Mouse (Mus musculus) 3134 (cell line): ENCODE results near the gene Arxes2.
"Not testable (repeated sequence)": the region's sequence is repeated elsewhere in the genome, so short reads cannot be mapped to it uniquely, and the experiment has no call there.

ENCODE experiments used
- DNase-seq: peaks from one replicate; pipeline ENCODE4 v3.0.0-alpha.2; 2011; ENCODE audit warnings: low spot score; ENCODE audit not compliant: insufficient read length; ENCODE audit errors: extremely low read depth

Gene Arxes2

GRCm38 (mm10) chrX:135993664-135994119, at the start of gene Arxes2:
Gene Arxes2 (plus strand): TSS chrX:135993824.
- not testable (repeated sequence) for DNase-seq

- DNase-seq = no peak
These were observed 44.8 kb upstream of the Arxes2 start for GRCm38 (mm10) chrX:135948699-135949437.

- DNase-seq = no peak
These were observed 36.5 kb upstream of the Arxes2 start for GRCm38 (mm10) chrX:135956988-135957690.

- no peak for DNase-seq
These were observed 35.9 kb upstream of the Arxes2 start for GRCm38 (mm10) chrX:135957691-135958081.

GRCm38 (mm10) chrX:135958589-135959225, 34.9 kb upstream of the Arxes2 start:
- no peak for DNase-seq

GRCm38 (mm10) chrX:135959536-135959935, 34.1 kb upstream of the Arxes2 start:
- no peak for DNase-seq

- DNase-seq = no peak
These were observed 31.3 kb upstream of the Arxes2 start for GRCm38 (mm10) chrX:135962342-135962741.

GRCm38 (mm10) chrX:135963130-135963529, 30.5 kb upstream of the Arxes2 start:
- DNase-seq = no peak

- DNase-seq = no peak
These were observed 30.0 kb upstream of the Arxes2 start for GRCm38 (mm10) chrX:135963629-135964028.

- DNase-seq = no peak
These were observed 19.8 kb upstream of the Arxes2 start for GRCm38 (mm10) chrX:135973597-135974423.

- DNase-seq = no peak
These were observed 19.0 kb upstream of the Arxes2 start for GRCm38 (mm10) chrX:135974424-135975225.

GRCm38 (mm10) chrX:135975226-135975552, 18.4 kb upstream of the Arxes2 start:
- DNase-seq = no peak

- no peak for DNase-seq
These were observed 8.9 kb upstream of the Arxes2 start for GRCm38 (mm10) chrX:135984539-135985260.

GRCm38 (mm10) chrX:135986267-135986666, 7.4 kb upstream of the Arxes2 start:
- no peak for DNase-seq

- DNase-seq = no peak
These were observed 3.0 kb upstream of the Arxes2 start for GRCm38 (mm10) chrX:135990661-135991060.

- not testable (repeated sequence) for DNase-seq
These were observed 431 bp upstream of the Arxes2 start for GRCm38 (mm10) chrX:135993192-135993594.

- no peak for DNase-seq
These were observed 13.7 kb downstream of the Arxes2 start for GRCm38 (mm10) chrX:136007199-136007843.

GRCm38 (mm10) chrX:136014392-136014791, 20.8 kb downstream of the Arxes2 start:
- no peak for DNase-seq

GRCm38 (mm10) chrX:136030331-136030730, 36.7 kb downstream of the Arxes2 start:
- no peak for DNase-seq
